ENCODE assay signal across 19 mouse cellular contexts in genomic region chr10:66851841-66852240, GRCm38 (mm10).
"Had no signal": no experiment of that assay in that cellular context is flagged by ENCODE, and none has a peak within 500 bp of the region (broad histone marks: within the 10 kb centered on the region; RNA-seq: fewer than 3 reads in every experiment).

No protein-coding gene starts in this region.

- DNase-seq: kidney, adult 9 months; kidney, postnatal 10 days; kidney, postnatal 4 days; lung, adult 2 months; lung, postnatal 36 days; right cerebral cortex, postnatal 4 days; thymus, adult 2 months; thymus, postnatal 25 days had no signal

- H3K27me3 ChIP-seq: midbrain, embryonic 13.5 days; neural tube, embryonic 12.5 days; stomach, embryonic 15.5 days had no signal

- H3K9ac ChIP-seq: liver, embryonic 14.5 days; midbrain, embryonic 13.5 days; neural tube, embryonic 12.5 days; stomach, embryonic 15.5 days had no signal

- ATAC-seq: inflammation-experienced regulatory T-cells, adult 6 months; intestine, postnatal 0 days; lung, postnatal 0 days; midbrain, embryonic 13.5 days had no signal

- H3K4me3 ChIP-seq: layer of hippocampus, adult 2 months; left cerebral cortex, adult 2 months; limb, embryonic 10.5 days; midbrain, embryonic 13.5 days; myocyte; neural tube, embryonic 12.5 days; stomach, embryonic 15.5 days had no signal

- H3K4me1 ChIP-seq: limb, embryonic 10.5 days; neural tube, embryonic 12.5 days; stomach, embryonic 15.5 days had no signal

- H3K9me3 ChIP-seq: limb, embryonic 10.5 days; midbrain, embryonic 13.5 days; neural tube, embryonic 12.5 days; stomach, embryonic 15.5 days had no signal

- H3K36me3 ChIP-seq: limb, embryonic 10.5 days; midbrain, embryonic 13.5 days; neural tube, embryonic 12.5 days; stomach, embryonic 15.5 days had no signal

- H3K27ac ChIP-seq: layer of hippocampus, adult 2 months; left cerebral cortex, adult 2 months; limb, embryonic 10.5 days; liver, embryonic 14.5 days; midbrain, embryonic 13.5 days; neural tube, embryonic 12.5 days; stomach, embryonic 15.5 days had no signal

- H3K4me2 ChIP-seq: midbrain, embryonic 13.5 days; neural tube, embryonic 12.5 days; stomach, embryonic 15.5 days had no signal
